Mouse (Mus musculus) heart, postnatal 0 days (tissue): ENCODE measurements around the gene Tbx15. TPM values are rescaled to one million over a fixed set of nuclear protein-coding genes. Genes with fewer than 3 reads are reported as not detected.

ENCODE experiments used
- ATAC-seq: fragments of 200-750 bp; cut with Nextera tagmentation; 2 replicates; pipeline ENCODE4 v1.8.0; 2017; ENCODE audit warnings: low read depth, moderate number of reproducible peaks, moderate library complexity; ENCODE audit not compliant: insufficient read depth
- DNase-seq: peaks from one replicate; pipeline ENCODE4 v3.0.0-alpha.2; 2016; ENCODE audit warnings: low spot score
- H3K27ac ChIP-seq: fragments of 300-500 bp; sonication (generic); 2 replicates; pipeline ENCODE4 v1.5.1; 2014; ENCODE audit warnings: low read depth, mild to moderate bottlenecking
- H3K27me3 ChIP-seq: fragments of 300-500 bp; sonication (generic); 2 replicates; pipeline ENCODE4 v1.6.1; 2014; ENCODE audit warnings: low read length, mixed read lengths; ENCODE audit not compliant: control insufficient read depth, insufficient read depth
- H3K36me3 ChIP-seq: fragments of 300-500 bp; sonication (generic); replicated peaks from 2 replicates; pipeline ENCODE4 v1.6.1; 2014; ENCODE audit warnings: low read length, mixed read lengths; ENCODE audit not compliant: control insufficient read depth, insufficient read depth
- H3K4me1 ChIP-seq: fragments of 300-500 bp; sonication (generic); 2 replicates; pipeline ENCODE4 v1.6.1; 2014; ENCODE audit warnings: antibody characterized with exemption; ENCODE audit not compliant: control insufficient read depth, insufficient read depth
- H3K4me2 ChIP-seq: fragments of 300-500 bp; sonication (generic); 2 replicates; pipeline ENCODE4 v1.6.1; 2014; ENCODE audit warnings: low read depth, mild to moderate bottlenecking, low read length, moderate library complexity
- H3K4me3 ChIP-seq: fragments of 300-500 bp; sonication (generic); 2 replicates; pipeline ENCODE4 v1.5.1; 2014; ENCODE audit warnings: low read depth, low read length
- H3K9ac ChIP-seq: fragments of 300-500 bp; sonication (generic); replicated peaks from 2 replicates; pipeline ENCODE4 v1.6.1; 2014; ENCODE audit warnings: low read depth, low read length, mixed read lengths
- H3K9me3 ChIP-seq: fragments of 300-500 bp; sonication (generic); replicated peaks from 2 replicates; pipeline ENCODE4 v1.6.1; 2016; ENCODE audit warnings: low read length; ENCODE audit not compliant: control insufficient read depth
- CTCF ChIP-seq: IDR thresholded peaks from 2 replicates; pipeline ENCODE4 v1.5.1; 2016; ENCODE audit warnings: antibody characterized with exemption, control low read depth, low read depth
- EP300 ChIP-seq: IDR thresholded peaks from 2 replicates; pipeline ENCODE4 v1.6.1; 2016; ENCODE audit warnings: antibody characterized with exemption, low read depth
- WGBS: fragments of 180-500 bp; shearing (Covaris S2); extraction: QIAGEN DNeasy Blood & Tissue Kit; methylation state at CpG from one replicate; pipeline ENCODE4 v1.1.7; 2014; 5-methylcytosine and 5-hydroxymethylcytosine counted together
- polyA plus RNA-seq: library from polyadenylated mRNA; unstranded; fragments of >200 nt; fragmentation: Nextera tagmentation; extraction: Ambion mirVana; gene quantifications from 2 replicates; pipeline ENCODE4 v1.2.1, GENCODE M21; 2015
- total RNA-seq: library from RNA; depleted of rRNA; stranded (reverse); fragments of >200 nt; gene quantifications from 2 replicates; pipeline ENCODE4 v1.2.3, GENCODE M21; 2014; ENCODE audit warnings: low replicate concordance

The Tbx15 gene
- total and polyA plus RNA-seq, 2 experiments from 2014 or later, result 0.10 to 1.5 TPM

DNA sequence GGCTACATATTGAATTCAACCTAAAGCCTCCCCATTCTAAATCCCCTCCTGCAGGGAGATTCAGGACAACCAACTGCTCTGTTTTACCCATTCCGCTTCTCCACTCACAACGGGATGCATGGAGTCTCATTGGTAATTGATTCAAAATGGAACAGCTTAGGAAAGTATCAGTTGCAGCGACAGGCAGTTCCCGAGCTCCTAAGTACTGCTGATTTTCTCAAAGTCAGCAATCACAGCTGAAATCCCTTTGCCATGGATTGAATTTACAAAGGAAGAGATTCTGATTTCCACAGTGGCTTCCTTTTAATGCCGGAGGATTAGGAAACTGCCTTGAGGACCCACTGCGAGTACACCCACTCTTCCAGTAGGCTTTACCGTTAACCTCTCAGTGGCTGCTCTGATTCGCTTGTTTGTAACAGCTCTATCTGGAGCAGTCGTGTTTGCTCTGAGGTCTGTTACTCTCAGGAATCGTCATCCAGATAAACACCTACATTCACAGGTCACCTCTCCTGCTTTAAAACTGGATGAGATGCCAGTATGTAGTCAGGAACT is 26.6 kb downstream of the Tbx15 start:
- H3K27me3 ChIP-seq, result peaks cover 45% of the 10 kb centered on the region
- H3K9ac ChIP-seq, result no peak overlapping the region
- H3K36me3 ChIP-seq, result no peaks in the 10 kb centered on the region
- no peaks in the 10 kb centered on the region for H3K4me1 ChIP-seq
- H3K27ac ChIP-seq, result no peak overlapping the region
- H3K4me2 ChIP-seq, result no peak overlapping the region
- ATAC-seq (no peak), DNase-seq (no peak)
- H3K9me3 ChIP-seq, result no peaks in the 10 kb centered on the region
- H3K4me3 ChIP-seq, result no peak overlapping the region
- no peak for TF ChIP-seq EP300
- TF ChIP-seq CTCF, result no peak
- WGBS, result 41% methylated on average over 10 of the region's 10 CpGs

DNA sequence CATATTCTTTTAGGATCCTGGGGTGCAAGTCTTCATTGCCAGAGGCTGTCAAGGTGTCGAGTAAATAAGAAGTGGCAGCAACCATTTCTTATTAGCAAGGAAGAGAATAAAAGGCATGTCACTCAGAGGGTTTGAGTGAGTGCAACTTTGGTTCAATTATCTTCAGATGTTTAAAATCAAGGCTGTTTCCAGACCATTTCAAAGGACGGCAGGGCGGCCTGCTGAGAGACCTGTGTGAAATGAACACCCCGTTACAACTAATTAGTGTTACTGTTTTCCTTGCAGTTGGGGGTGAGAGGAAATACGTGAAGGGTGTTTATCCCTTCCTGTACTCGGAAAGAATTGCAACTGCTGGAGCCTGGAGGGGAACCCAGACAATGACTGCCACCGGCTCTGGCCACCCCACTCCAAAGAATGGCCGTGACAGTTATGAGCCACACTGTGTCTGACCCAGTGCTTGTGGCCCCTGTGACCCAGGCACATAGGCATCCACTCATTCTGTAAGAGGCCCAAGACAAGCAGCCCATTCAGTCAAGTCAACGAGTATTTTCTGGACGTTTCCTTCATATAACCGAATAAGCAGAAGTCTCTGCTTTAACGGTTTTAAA is 37.9 kb downstream of the Tbx15 start:
- 57% methylated on average over 12 of the region's 12 CpGs for WGBS
- Histone ChIP-seq H3K9ac (no peak overlapping the region), H3K27ac (no peak overlapping the region), H3K27me3 (no peaks in the 10 kb centered on the region), H3K4me3 (no peak overlapping the region), H3K36me3 (no peaks in the 10 kb centered on the region), H3K4me1 (no peaks in the 10 kb centered on the region), H3K4me2 (no peak overlapping the region), H3K9me3 (no peaks in the 10 kb centered on the region)
- ATAC-seq (no peak), DNase-seq (no peak)
- TF ChIP-seq CTCF (no peak), EP300 (no peak)

DNA sequence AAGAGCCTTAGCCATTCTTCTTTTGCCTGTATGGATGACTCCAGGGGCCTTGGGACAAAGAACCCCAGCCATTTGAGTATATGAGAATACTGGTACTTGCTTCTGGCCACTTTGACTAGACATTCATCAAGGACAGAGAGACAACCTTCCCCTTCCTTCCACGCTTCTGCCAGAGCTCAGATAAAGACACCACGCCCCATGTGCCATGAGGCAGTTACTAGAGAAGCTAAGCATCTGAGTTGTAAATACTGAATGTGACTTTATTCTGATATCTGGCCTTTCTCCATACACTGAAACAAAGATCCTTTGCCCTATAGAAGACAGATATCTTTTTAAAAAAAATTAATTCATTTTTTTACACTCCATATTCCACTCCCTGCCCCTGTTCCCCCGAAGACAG is 39.5 kb downstream of the Tbx15 start:
- 57% methylated on average over 3 of the region's 3 CpGs for WGBS
- Histone ChIP-seq H3K36me3 (no peaks in the 10 kb centered on the region), H3K9ac (no peak overlapping the region), H3K4me2 (no peak overlapping the region), H3K27ac (no peak overlapping the region), H3K4me1 (no peaks in the 10 kb centered on the region), H3K4me3 (no peak overlapping the region), H3K27me3 (no peaks in the 10 kb centered on the region), H3K9me3 (no peaks in the 10 kb centered on the region)
- ATAC-seq, result no peak
- TF ChIP-seq CTCF (no peak), EP300 (no peak)
- no peak for DNase-seq

DNA sequence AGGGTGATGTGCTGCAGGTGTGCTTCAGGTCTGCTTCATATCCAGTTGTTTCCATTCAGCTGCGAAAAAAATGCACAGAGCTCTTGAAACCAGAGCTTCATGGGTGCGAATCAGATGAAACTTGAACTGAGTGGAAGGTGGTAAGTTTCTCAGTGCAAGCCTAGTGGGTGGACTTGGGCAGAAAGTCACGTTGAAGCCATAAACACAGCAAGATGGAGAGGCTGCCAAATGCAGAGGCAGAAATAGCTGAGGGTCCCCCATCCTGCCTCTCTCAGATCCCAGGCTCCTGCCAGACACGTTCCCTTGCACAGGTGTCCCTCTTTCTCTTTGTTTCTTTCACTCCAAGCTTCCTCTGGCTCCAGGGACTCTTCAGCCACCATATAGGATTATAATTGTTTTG is 41.3 kb downstream of the Tbx15 start:
- H3K4me2 ChIP-seq, result no peak overlapping the region
- WGBS, result 54% methylated on average over 4 of the region's 4 CpGs
- ATAC-seq, result no peak

DNA sequence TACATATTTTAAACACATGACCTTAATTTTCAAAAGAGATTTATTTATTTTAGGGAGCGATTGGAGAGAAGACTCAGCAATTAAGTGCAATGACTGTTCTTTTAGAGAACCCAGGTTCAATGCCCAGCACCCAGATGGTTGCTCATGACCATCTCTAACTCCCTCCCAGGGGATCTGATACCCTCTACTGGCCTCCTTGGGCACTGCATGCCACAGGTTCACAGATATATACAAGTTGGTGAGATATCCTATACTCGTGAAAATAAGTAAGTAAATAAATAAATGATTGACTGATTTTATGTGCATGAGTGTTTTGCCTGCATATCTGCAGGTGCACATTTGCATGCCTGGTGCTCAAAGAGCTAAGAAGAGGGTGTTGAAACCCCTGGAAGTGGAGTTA is 48.1 kb downstream of the Tbx15 start:
- ATAC-seq, result no peak
- no peak overlapping the region for H3K9ac ChIP-seq
- WGBS, result 48% methylated on average over 2 of the region's 2 CpGs
- H3K9me3 ChIP-seq, result no peaks in the 10 kb centered on the region
- no peak for DNase-seq
- 0 out of 2 replicates have a peak, but pooled peaks cover 5% of the 10 kb centered on the region for H3K4me1 ChIP-seq
- TF ChIP-seq CTCF, result peak; percentile 8; the same call in 1 of the 2 replicates
- no peak for TF ChIP-seq EP300
- H3K36me3 ChIP-seq, result no peaks in the 10 kb centered on the region
- H3K27ac ChIP-seq, result no peak overlapping the region
- no peaks in the 10 kb centered on the region for H3K27me3 ChIP-seq
- H3K4me3 ChIP-seq, result no peak overlapping the region
- no peak overlapping the region for H3K4me2 ChIP-seq

More for the DNA sequence above, 41.3 kb downstream of the Tbx15 start:
- Histone ChIP-seq H3K27ac (no peak overlapping the region), H3K27me3 (no peaks in the 10 kb centered on the region), H3K4me1 (no peaks in the 10 kb centered on the region), H3K9me3 (no peaks in the 10 kb centered on the region), H3K9ac (no peak overlapping the region), H3K36me3 (no peaks in the 10 kb centered on the region), H3K4me3 (no peak overlapping the region)
- no peak for TF ChIP-seq CTCF
- no peak for TF ChIP-seq EP300
- no peak for DNase-seq
